Mouse (Mus musculus): ENCODE data around the gene Nfyb.
A peak's percentile ranks its signal among the peaks of the same experiment; 100 is the strongest.

The Nfyb gene

GRCm38 (mm10) chr10:82742578-82742977 lies 21.4 kb downstream of the Nfyb start:
- DNase-seq: no peak

GRCm38 (mm10) chr10:82741876-82742275 lies 22.1 kb downstream of the Nfyb start:
- DNase-seq: no peak

GRCm38 (mm10) chr10:82741354-82741753 lies 22.6 kb downstream of the Nfyb start:
- DNase-seq: no peak

- DNase-seq: peak; percentile 34
These were observed 64.5 kb downstream of the Nfyb start for GRCm38 (mm10) chr10:82699296-82699941.

- DNase-seq: peak; percentile 96
These were observed 65.2 kb downstream of the Nfyb start for GRCm38 (mm10) chr10:82698712-82699261.
